Mouse (Mus musculus) MEL (cell line): ENCODE measurements around the gene Shmt2. TPM values are rescaled to one million over a fixed set of nuclear protein-coding genes. Genes with fewer than 3 reads are reported as not detected.

Experiments
- DNase-seq: peaks from one replicate; pipeline ENCODE4 v3.0.0; 2011; ENCODE audit warnings: low read depth, low spot score
- H3K27ac ChIP-seq: 2 replicates; pipeline ENCODE4 v1.5.1; 2012; ENCODE audit warnings: low read depth, mild to moderate bottlenecking, control low read depth, low read length, moderate library complexity; ENCODE audit not compliant: control insufficient read depth
- H3K27me3 ChIP-seq, 2 experiments: fragments of 150-350 bp in 1 of 2; sonication (generic) in 1 of 2; 2 replicates each; pipeline ENCODE4 v1.6.1; 2012; ENCODE audit warnings: low read length in 2 of 2, mild to moderate bottlenecking in 2 of 2, improper control_type of control experiment in 1 of 2, moderate library complexity in 1 of 2; ENCODE audit not compliant: insufficient read depth in 2 of 2, control insufficient read depth in 1 of 2
- H3K36me3 ChIP-seq, 2 experiments: 2 replicates each; pipeline ENCODE4 v1.6.1; 2012 to 2014; ENCODE audit warnings: low read length in 2 of 2, improper control_type of control experiment in 1 of 2, inconsistent platforms in 1 of 2, mild to moderate bottlenecking in 1 of 2; ENCODE audit not compliant: insufficient read depth in 2 of 2, control insufficient read depth in 1 of 2
- H3K4me1 ChIP-seq, 2 experiments: fragments of 150-350 bp in 1 of 2; sonication (generic) in 1 of 2; 2 replicates each; pipeline ENCODE4 v1.6.1; 2012; ENCODE audit warnings: low read length in 2 of 2, improper control_type of control experiment in 1 of 2, mild to moderate bottlenecking in 1 of 2; ENCODE audit not compliant: insufficient read depth in 2 of 2, control insufficient read depth in 1 of 2
- H3K4me3 ChIP-seq, 2 experiments: fragments of 150-350 bp in 1 of 2; sonication (generic) in 1 of 2; 2 replicates each; pipeline ENCODE4 v1.5.1; 2012; ENCODE audit warnings: low read depth in 2 of 2, low read length in 2 of 2, mild to moderate bottlenecking in 2 of 2, moderate library complexity in 2 of 2, control low read depth in 1 of 2, improper control_type of control experiment in 1 of 2; ENCODE audit not compliant: control insufficient read depth in 1 of 2, insufficient read depth in 1 of 2
- H3K79me2 ChIP-seq: 2 replicates; pipeline ENCODE4 v1.6.1; 2012; ENCODE audit warnings: mild to moderate bottlenecking, low read length, moderate library complexity; ENCODE audit not compliant: control insufficient read depth, poor library complexity, insufficient read depth
- H3K9ac ChIP-seq: 2 replicates; pipeline ENCODE4 v1.6.1; 2012; ENCODE audit warnings: low read depth, mild to moderate bottlenecking, control low read depth, low read length, moderate library complexity; ENCODE audit not compliant: control insufficient read depth, poor library complexity, severe bottlenecking
- H3K9me3 ChIP-seq: fragments of 150-350 bp; sonication (generic); replicated peaks from 2 replicates; pipeline ENCODE4 v1.6.1; 2012; ENCODE audit warnings: mild to moderate bottlenecking, low read length, improper control_type of control experiment, moderate library complexity; ENCODE audit not compliant: insufficient read depth
- BHLHE40 ChIP-seq: IDR thresholded peaks from 2 replicates; pipeline ENCODE4 v1.6.1; 2012; ENCODE audit warnings: low read depth, mild to moderate bottlenecking, inconsistent platforms, low read length, improper control_type of control experiment, borderline replicate concordance
- CHD1 ChIP-seq: IDR thresholded peaks from 2 replicates; pipeline ENCODE4 v1.6.1; 2012; ENCODE audit warnings: low read depth, mild to moderate bottlenecking, inconsistent platforms, low read length, improper control_type of control experiment
- CHD2 ChIP-seq: IDR thresholded peaks from 2 replicates; pipeline ENCODE4 v1.6.1; 2011; ENCODE audit warnings: low read length, improper control_type of control experiment
- ELF1 ChIP-seq: IDR thresholded peaks from 2 replicates; pipeline ENCODE4 v1.6.1; 2014; ENCODE audit warnings: low read depth, mild to moderate bottlenecking, inconsistent platforms, low read length, improper control_type of control experiment, moderate library complexity
- HCFC1 ChIP-seq: IDR thresholded peaks from 2 replicates; pipeline ENCODE4 v1.6.1; 2012; ENCODE audit warnings: low read depth, mild to moderate bottlenecking, inconsistent platforms, low read length, improper control_type of control experiment, moderate library complexity
- MAFK ChIP-seq: IDR thresholded peaks from 2 replicates; pipeline ENCODE4 v1.6.1; 2011; ENCODE audit warnings: low read depth, mild to moderate bottlenecking, low read length, improper control_type of control experiment, borderline replicate concordance
- MAX ChIP-seq: IDR thresholded peaks from 2 replicates; pipeline ENCODE4 v1.6.1; 2011; ENCODE audit warnings: low read length, improper control_type of control experiment
- MAZ ChIP-seq: IDR thresholded peaks from 2 replicates; pipeline ENCODE4 v1.6.1; 2012; ENCODE audit warnings: low read depth, mild to moderate bottlenecking, inconsistent platforms, low read length, improper control_type of control experiment
- MEF2A ChIP-seq: IDR thresholded peaks from 2 replicates; pipeline ENCODE4 v1.6.1; 2014; ENCODE audit warnings: low read depth, mild to moderate bottlenecking, inconsistent platforms, low read length, improper control_type of control experiment; ENCODE audit not compliant: poor library complexity, insufficient replicate concordance, severe bottlenecking; ENCODE audit errors: extremely low read depth
- MYB ChIP-seq: IDR thresholded peaks from 2 replicates; pipeline ENCODE4 v1.6.1; 2011; ENCODE audit warnings: mild to moderate bottlenecking, low read depth, low read length, improper control_type of control experiment
- MYC ChIP-seq: IDR thresholded peaks from 2 replicates; pipeline ENCODE4 v1.6.1; 2011; ENCODE audit warnings: low read depth, mild to moderate bottlenecking, low read length, improper control_type of control experiment, moderate library complexity
- NELFE ChIP-seq: IDR thresholded peaks from 2 replicates; pipeline ENCODE4 v1.6.1; 2011; ENCODE audit warnings: low read depth, low read length, improper control_type of control experiment
- POLR2A ChIP-seq, 2 experiments: IDR thresholded peaks; 2 replicates each; pipeline ENCODE4 v1.6.1; 2011 to 2012; ENCODE audit warnings: low read length in 2 of 2, mild to moderate bottlenecking in 2 of 2, control low read depth in 1 of 2, improper control_type of control experiment in 1 of 2, low read depth in 1 of 2, moderate library complexity in 1 of 2; ENCODE audit not compliant: control insufficient read depth in 1 of 2, insufficient read depth in 1 of 2, poor library complexity in 1 of 2
- POLR2AphosphoS2 ChIP-seq: IDR thresholded peaks from 2 replicates; pipeline ENCODE4 v1.6.1; 2011; ENCODE audit warnings: low read length, improper control_type of control experiment
- RAD21 ChIP-seq: IDR thresholded peaks from 2 replicates; pipeline ENCODE4 v1.6.1; 2011; ENCODE audit warnings: mild to moderate bottlenecking, low read depth, low read length, improper control_type of control experiment
- RCOR1 ChIP-seq: IDR thresholded peaks from 2 replicates; pipeline ENCODE4 v1.6.1; 2012; ENCODE audit warnings: low read depth, mild to moderate bottlenecking, inconsistent platforms, low read length, improper control_type of control experiment
- SIN3A ChIP-seq: IDR thresholded peaks from 2 replicates; pipeline ENCODE4 v1.6.1; 2012; ENCODE audit warnings: low read length, improper control_type of control experiment, inconsistent platforms
- SMC3 ChIP-seq: IDR thresholded peaks from 2 replicates; pipeline ENCODE4 v1.6.1; 2011; ENCODE audit warnings: low read depth, low read length, improper control_type of control experiment
- TBP ChIP-seq: IDR thresholded peaks from 2 replicates; pipeline ENCODE4 v1.8.0; 2011; ENCODE audit warnings: low read depth, low read length, improper control_type of control experiment
- UBTF ChIP-seq: IDR thresholded peaks from 2 replicates; pipeline ENCODE4 v1.6.1; 2012; ENCODE audit warnings: low read depth, mild to moderate bottlenecking, inconsistent platforms, low read length, improper control_type of control experiment, moderate library complexity, borderline replicate concordance; ENCODE audit not compliant: insufficient read depth
- USF1 ChIP-seq: IDR thresholded peaks from 2 replicates; pipeline ENCODE4 v1.6.1; 2014; ENCODE audit warnings: low read depth, mild to moderate bottlenecking, inconsistent platforms, low read length, improper control_type of control experiment, moderate library complexity
- USF2 ChIP-seq, 2 experiments: IDR thresholded peaks; 2 replicates each; pipeline ENCODE4 v1.6.1; 2011 to 2012; ENCODE audit warnings: improper control_type of control experiment in 2 of 2, low read length in 2 of 2, borderline replicate concordance in 1 of 2, inconsistent platforms in 1 of 2, low read depth in 1 of 2, mild to moderate bottlenecking in 1 of 2; ENCODE audit not compliant: insufficient read depth in 1 of 2
- ZMIZ1 ChIP-seq: IDR thresholded peaks from 2 replicates; pipeline ENCODE4 v1.6.1; 2012; ENCODE audit warnings: low read depth, mild to moderate bottlenecking, inconsistent platforms, low read length, improper control_type of control experiment, moderate library complexity
- ZNF384 ChIP-seq: IDR thresholded peaks from 2 replicates; pipeline ENCODE4 v1.6.1; 2012; ENCODE audit warnings: low read depth, mild to moderate bottlenecking, inconsistent platforms, low read length, improper control_type of control experiment
- polyA plus RNA-seq, 2 experiments: library from polyadenylated mRNA; stranded (reverse) in 1 of 2; unstranded in 1 of 2; fragments of >175 nt in 1 of 2; fragments of >200 nt in 1 of 2; gene quantifications; 2 replicates each; pipeline versions ENCODE4 v1.2.1 to v1.2.4; 2012; ENCODE audit warnings: low replicate concordance in 2 of 2, low read depth in 1 of 2; ENCODE audit not compliant: insufficient read length in 2 of 2, insufficient read depth in 1 of 2, missing spikeins in 1 of 2
- total RNA-seq: library from RNA; depleted of rRNA; stranded (reverse); fragments of 300-350 nt; gene quantifications from 2 replicates; pipeline ENCODE4 v1.2.3, GENCODE M21; 2012

Gene Shmt2
- total and polyA plus RNA-seq, 3 experiments: 242 to 582 (median 263) TPM

- TF ChIP-seq POLR2A (IDR thresholded peaks at IDR 0.05; ENCODE audit: control insufficient read depth in 1 of 2, insufficient read depth in 1 of 2, low read depth in 1 of 2, low read length in 2 of 2, poor library complexity in 1 of 2) (peak; percentile 5 to 31; a peak in 1 of 4 replicates), CHD1 (0 out of 2 replicates have a peak, but pooled peaks have one; percentile 71), MYC (no peak), MAFK (no peak), NELFE (0 out of 2 replicates have a peak, but pooled peaks have one; percentile 21), MEF2A (no peak), USF2 (IDR thresholded peaks at IDR 0.05; ENCODE audit: borderline replicate concordance in 1 of 2, insufficient read depth in 1 of 2, low read depth in 1 of 2, low read length in 2 of 2) (no peak), SIN3A (peak; percentile 47), CHD2 (peak; percentile 31; the same call in 1 of the 2 replicates), SMC3 (peak; percentile 2; the same call in 1 of the 2 replicates), ELF1 (0 out of 2 replicates have a peak, but pooled peaks have one; percentile 17), RCOR1 (no peak), BHLHE40 (0 out of 2 replicates have a peak, but pooled peaks have one; percentile 7), MAZ (peak; percentile 78; the same call in 1 of the 2 replicates), MAX (no peak), ZMIZ1 (peak; percentile 70), POLR2AphosphoS2 (0 out of 2 replicates have a peak, but pooled peaks have one; percentile 19), MYB (no peak), TBP (no peak), ZNF384 (no peak)
- Histone ChIP-seq H3K9ac (peak within 1 kb of the TSS; percentile 65), H3K9me3 (no peaks in the 10 kb centered on the region), H3K27ac (peak within 1 kb of the TSS; percentile 83), H3K79me2 (peaks cover 5% of the 10 kb centered on the region), H3K4me3 (peak within 1 kb of the TSS; percentile 45 to 56), H3K4me1 (peaks cover 0 to 34% of the 10 kb centered on the region in 2 experiments; a peak in 3 of 4 replicates), H3K36me3 (peaks cover 0 to 15% of the 10 kb centered on the region in 2 experiments; a peak in 2 of 4 replicates), H3K27me3 (no peaks in the 10 kb centered on the region)
- DNase-seq: peak; percentile 75
These were observed 7.5 kb downstream of the Shmt2 start, which contains the start of gene Ndufa4l2 for GRCm38 (mm10) chr10:127514764-127515163. Gene Ndufa4l2, plus strand, starts transcription at chr10:127514967.

- TF ChIP-seq SMC3 (no peak), UBTF (0 out of 2 replicates have a peak, but pooled peaks have one; percentile 49), MEF2A (no peak), BHLHE40 (peak; percentile 92), NELFE (peak; percentile 29; the same call in 1 of the 2 replicates), MYB (no peak), TBP (0 out of 2 replicates have a peak, but pooled peaks have one; percentile 14), HCFC1 (no peak), RAD21 (no peak), USF1 (peak; percentile 73; the same call in 1 of the 2 replicates)
- peak; percentile 74 for DNase-seq
- H3K27ac ChIP-seq: peak overlapping the region; percentile 83
- peaks cover under 1% of the 10 kb centered on the region for H3K79me2 ChIP-seq
- peak overlapping the region; percentile 65 for H3K9ac ChIP-seq
- H3K4me1 ChIP-seq: peaks cover 0 to 35% of the 10 kb centered on the region in 2 experiments; a peak in 3 of 4 replicates
- H3K4me3 ChIP-seq: peak overlapping the region; percentile 45 to 56
- H3K9me3 ChIP-seq: no peaks in the 10 kb centered on the region
- peaks cover 0 to 12% of the 10 kb centered on the region in 2 experiments; a peak in 2 of 4 replicates for H3K36me3 ChIP-seq
- H3K27me3 ChIP-seq: no peaks in the 10 kb centered on the region
These were observed 8.0 kb downstream of the Shmt2 start for GRCm38 (mm10) chr10:127514111-127514698.
